Mouse (Mus musculus) stomach, embryonic 14.5 days (tissue): Measurements from ENCODE around the gene Rgs16. TPM values are rescaled to one million over a fixed set of nuclear protein-coding genes. Genes with fewer than 3 reads are reported as not detected.
A peak's percentile ranks its signal among the peaks of the same experiment; 100 is the strongest.

Experiments
- ATAC-seq: fragments of 200-750 bp; cut with Nextera tagmentation; 2 replicates; pipeline ENCODE4 v1.8.0; 2017; ENCODE audit warnings: low read depth, moderate TSS enrichment; ENCODE audit not compliant: insufficient number of reproducible peaks, insufficient read depth, low FRiP score
- H3K27ac ChIP-seq: fragments of 300-500 bp; sonication (generic); 2 replicates; pipeline ENCODE4 v1.5.1; 2014; ENCODE audit warnings: mild to moderate bottlenecking, low read length, moderate library complexity, mixed read lengths
- H3K27me3 ChIP-seq: fragments of 300-500 bp; sonication (generic); 2 replicates; pipeline ENCODE4 v1.6.1; 2014; ENCODE audit warnings: low read length, control low read depth, mixed read lengths; ENCODE audit not compliant: control insufficient read depth, insufficient read depth
- H3K36me3 ChIP-seq: fragments of 300-500 bp; sonication (generic); 2 replicates; pipeline ENCODE4 v1.6.1; 2014; ENCODE audit warnings: mild to moderate bottlenecking, control low read depth, low read length, moderate library complexity, mixed read lengths; ENCODE audit not compliant: control insufficient read depth, insufficient read depth
- H3K4me1 ChIP-seq: fragments of 300-500 bp; sonication (generic); 2 replicates; pipeline ENCODE4 v1.6.1; 2014; ENCODE audit warnings: low read length, control low read depth, mixed read lengths; ENCODE audit not compliant: control insufficient read depth, insufficient read depth
- H3K4me2 ChIP-seq: fragments of 300-500 bp; sonication (generic); replicated peaks from 2 replicates; pipeline ENCODE4 v1.6.1; 2014; ENCODE audit warnings: low read depth, low read length, control low read depth
- H3K4me3 ChIP-seq: fragments of 300-500 bp; sonication (generic); 2 replicates; pipeline ENCODE4 v1.5.1; 2014; ENCODE audit warnings: low read depth, low read length, control low read depth
- H3K9ac ChIP-seq: fragments of 300-500 bp; sonication (generic); replicated peaks from 2 replicates; pipeline ENCODE4 v1.6.1; 2014; ENCODE audit warnings: low read depth, mild to moderate bottlenecking, control low read depth, low read length, moderate library complexity, mixed read lengths
- H3K9me3 ChIP-seq: fragments of 300-500 bp; sonication (generic); 2 replicates; pipeline ENCODE4 v1.6.1; 2016; ENCODE audit warnings: low read depth, low read length, control low read depth; ENCODE audit not compliant: control insufficient read depth
- WGBS: fragments of 180-500 bp; shearing (Covaris S2); extraction: QIAGEN DNeasy Blood & Tissue Kit; methylation state at CpG from one replicate; pipeline ENCODE4 v1.1.7; 2014; 5-methylcytosine and 5-hydroxymethylcytosine counted together
- polyA plus RNA-seq: library from polyadenylated mRNA; unstranded; fragments of >200 nt; fragmentation: Nextera tagmentation; extraction: Ambion mirVana; gene quantifications from 2 replicates; pipeline ENCODE4 v1.2.1, GENCODE M21; 2014

Rgs16 gene
- polyA plus RNA-seq, 1 experiment from 2014 or later = 2.4 TPM

DNA sequence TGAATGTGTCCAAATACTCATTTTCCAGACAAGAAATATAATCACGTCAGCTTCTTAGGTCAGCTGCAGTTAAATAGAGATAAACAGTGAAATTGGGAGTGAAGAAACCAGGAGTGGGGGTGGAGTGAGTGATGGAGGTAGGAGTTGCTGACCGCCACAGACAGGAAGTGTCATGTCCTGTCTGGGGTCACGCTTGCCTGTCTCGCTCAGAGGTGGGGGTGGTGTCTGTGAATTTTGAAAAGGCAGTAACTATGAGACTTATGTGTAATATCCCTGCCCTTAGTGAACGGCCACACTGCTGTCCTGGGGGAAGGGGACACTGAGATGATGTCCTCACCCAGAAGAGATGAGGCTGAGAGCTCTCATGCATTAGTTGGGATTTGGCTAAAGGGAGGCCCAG is 30.7 kb upstream of the Rgs16 start:
- H3K27ac ChIP-seq = no peak overlapping the region
- H3K9ac ChIP-seq = no peak overlapping the region
- H3K4me3 ChIP-seq = no peak overlapping the region
- no peaks in the 10 kb centered on the region for H3K9me3 ChIP-seq
- H3K4me2 ChIP-seq = no peak overlapping the region
- 33% methylated on average over 5 of the region's 5 CpGs for WGBS
- peaks cover under 1% of the 10 kb centered on the region; the same call in 1 of the 2 replicates for H3K4me1 ChIP-seq
- no peaks in the 10 kb centered on the region for H3K27me3 ChIP-seq
- no peaks in the 10 kb centered on the region for H3K36me3 ChIP-seq
- ATAC-seq = no peak

DNA sequence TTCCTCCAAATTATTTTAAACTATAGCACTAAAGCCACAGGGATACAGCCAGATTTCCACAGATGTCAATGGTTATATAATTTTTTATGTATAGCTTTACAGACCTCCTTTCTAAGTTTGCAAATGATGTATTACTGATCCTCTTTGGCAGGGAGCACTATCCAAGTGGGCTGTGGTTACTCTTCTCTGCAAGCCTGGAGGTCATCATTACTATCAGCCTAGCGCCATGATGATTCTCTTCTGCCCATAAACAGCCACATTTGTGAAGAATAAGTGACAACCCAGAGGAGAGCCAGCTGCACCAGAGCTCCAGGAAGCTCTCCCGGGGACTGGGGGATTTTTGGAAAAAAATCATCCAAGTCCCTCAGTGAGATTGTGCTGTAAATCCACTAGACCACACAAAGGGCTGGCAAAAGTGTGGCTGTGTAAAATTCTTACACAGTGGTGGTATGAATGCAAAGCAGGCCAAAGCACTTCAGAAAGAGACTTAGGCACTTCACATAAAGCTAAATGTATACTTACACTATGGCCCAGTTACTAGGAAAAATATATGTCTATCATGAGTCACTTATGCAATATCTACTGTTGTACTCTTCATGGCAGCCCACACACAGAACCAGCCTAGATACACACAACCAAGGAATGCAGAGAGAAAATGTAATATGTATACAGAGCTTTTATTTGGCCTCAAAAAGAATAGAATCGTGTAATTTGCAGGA is 28.4 kb upstream of the Rgs16 start:
- no peak overlapping the region for H3K4me2 ChIP-seq
- no peak overlapping the region for H3K4me3 ChIP-seq
- WGBS = 47% methylated on average over 3 of the region's 3 CpGs
- no peaks in the 10 kb centered on the region for H3K4me1 ChIP-seq
- no peak overlapping the region for H3K9ac ChIP-seq
- no peak overlapping the region for H3K27ac ChIP-seq
- no peaks in the 10 kb centered on the region for H3K36me3 ChIP-seq
- H3K9me3 ChIP-seq = no peaks in the 10 kb centered on the region
- ATAC-seq = peak; percentile 37; the same call in 1 of the 2 replicates
- no peaks in the 10 kb centered on the region for H3K27me3 ChIP-seq

DNA sequence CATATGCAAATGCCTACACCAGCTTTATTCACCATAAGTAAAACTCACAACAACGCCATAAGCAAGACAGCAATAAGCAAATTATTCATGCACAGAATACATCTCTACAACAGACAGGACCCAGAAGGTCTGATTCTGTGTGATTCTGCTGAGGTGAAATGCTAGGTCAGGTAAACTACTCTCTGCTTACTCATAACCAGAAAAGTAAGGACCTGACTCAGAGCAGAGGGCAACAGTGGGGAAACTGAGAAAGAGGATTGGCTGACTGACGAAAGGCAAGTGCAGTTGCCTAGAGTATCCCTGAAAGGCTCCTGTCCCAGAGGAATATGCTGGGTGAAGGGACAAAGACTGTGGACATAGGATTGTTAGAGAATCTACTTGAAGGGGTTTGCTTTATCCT is 27.5 kb upstream of the Rgs16 start:
- Histone ChIP-seq H3K9ac (no peak overlapping the region), H3K27ac (no peak overlapping the region), H3K36me3 (no peaks in the 10 kb centered on the region), H3K4me3 (no peak overlapping the region), H3K4me1 (no peaks in the 10 kb centered on the region), H3K4me2 (no peak overlapping the region), H3K27me3 (no peaks in the 10 kb centered on the region), H3K9me3 (no peaks in the 10 kb centered on the region)
- 96% methylated on average over 2 of the region's 2 CpGs for WGBS
- no peak for ATAC-seq

DNA sequence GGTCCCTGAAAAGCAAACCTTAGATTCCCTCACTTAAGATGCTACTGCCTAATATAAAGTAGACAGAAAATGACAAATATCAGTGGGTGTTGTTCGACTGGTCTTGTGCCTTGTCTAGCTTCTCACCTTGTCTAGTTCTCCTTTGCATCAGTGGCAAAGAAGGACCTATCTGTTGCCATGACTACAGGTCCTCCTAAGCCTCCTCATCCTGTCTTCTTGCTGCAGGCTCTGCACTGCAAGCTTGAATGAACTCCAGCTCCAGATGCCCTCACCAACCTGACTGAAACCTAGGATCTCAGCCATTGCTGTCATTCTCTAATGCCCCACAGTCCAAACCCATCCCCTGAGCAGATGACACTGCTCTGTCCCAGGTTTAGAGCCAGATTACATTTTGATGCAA is 22.2 kb upstream of the Rgs16 start:
- Histone ChIP-seq H3K9ac (no peak overlapping the region), H3K4me2 (no peak overlapping the region), H3K9me3 (no peaks in the 10 kb centered on the region), H3K4me1 (no peaks in the 10 kb centered on the region), H3K27ac (no peak overlapping the region), H3K4me3 (no peak overlapping the region), H3K36me3 (no peaks in the 10 kb centered on the region), H3K27me3 (no peaks in the 10 kb centered on the region)
- WGBS = 86% methylated on average over 1 of the region's 1 CpGs
- no peak for ATAC-seq

DNA sequence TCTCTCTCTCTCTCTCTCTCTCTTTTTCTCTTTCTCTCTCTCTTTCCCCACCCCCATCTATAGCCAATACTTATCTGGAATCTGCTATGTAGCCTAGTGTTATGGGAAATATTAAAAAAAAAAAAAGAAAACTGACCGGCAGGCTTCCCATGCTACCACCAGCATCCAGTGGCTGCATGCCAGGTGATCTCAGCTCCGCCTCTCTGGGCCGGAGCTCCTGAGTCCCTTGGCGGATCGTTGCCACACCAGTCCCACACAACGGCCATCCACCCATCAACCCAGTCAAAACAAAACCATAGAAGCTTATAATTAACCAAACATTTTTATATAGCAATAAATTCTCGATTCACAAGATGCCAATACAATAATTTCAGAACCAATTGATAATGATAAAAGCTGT is 19.2 kb upstream of the Rgs16 start:
- Histone ChIP-seq H3K36me3 (no peaks in the 10 kb centered on the region), H3K4me3 (no peak overlapping the region), H3K9ac (no peak overlapping the region), H3K4me1 (no peaks in the 10 kb centered on the region), H3K27me3 (no peaks in the 10 kb centered on the region), H3K27ac (no peak overlapping the region), H3K4me2 (no peak overlapping the region), H3K9me3 (no peaks in the 10 kb centered on the region)
- ATAC-seq = no peak
- 79% methylated on average over 7 of the region's 7 CpGs for WGBS

DNA sequence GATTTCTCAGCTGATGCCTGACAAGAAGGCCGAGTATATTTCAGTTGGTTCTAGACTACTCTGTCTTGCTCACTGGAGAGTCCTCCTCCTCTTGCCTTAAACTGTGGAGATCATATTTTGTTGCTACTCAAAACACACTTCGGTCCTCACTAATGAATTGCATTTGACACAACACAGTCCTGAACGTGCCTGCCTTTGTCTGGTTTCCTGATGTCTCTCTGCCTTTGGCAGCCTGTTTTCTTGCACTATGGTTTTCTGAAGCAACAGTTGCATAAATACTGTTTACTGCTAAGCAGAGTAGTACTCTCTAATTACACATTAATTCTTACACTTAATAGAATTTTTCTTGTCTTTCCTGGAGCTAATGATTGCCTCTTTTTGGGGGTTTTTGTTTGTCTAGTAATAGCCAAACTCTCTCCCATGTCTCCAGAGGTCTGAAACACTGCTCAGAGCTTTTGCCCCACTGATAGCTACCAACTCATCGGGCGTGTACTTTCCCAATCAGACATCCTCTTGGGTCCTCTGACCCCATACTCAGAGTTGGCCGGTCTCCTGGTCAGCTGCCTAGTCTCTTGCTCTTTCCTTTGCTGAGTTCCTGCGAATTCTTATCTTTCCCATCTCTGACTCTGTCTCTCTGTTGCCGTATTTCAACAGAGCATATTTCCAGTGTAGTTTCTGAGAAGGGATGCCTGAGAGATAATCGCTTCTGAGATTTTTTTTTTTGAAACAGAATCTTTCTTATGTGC is 18.4 kb upstream of the Rgs16 start:
- no peak overlapping the region for H3K27ac ChIP-seq

GRCm38 (mm10) chr1:153723426-153723825 is 16.7 kb upstream of the Rgs16 start:
- no peak for ATAC-seq
- H3K27ac ChIP-seq = no peak overlapping the region
- H3K9ac ChIP-seq = no peak overlapping the region
- 73% methylated on average over 9 of the region's 9 CpGs for whole genome bisulfite sequencing
- H3K4me1 ChIP-seq = no peaks in the 10 kb centered on the region
- H3K4me2 ChIP-seq = no peak overlapping the region
- H3K27me3 ChIP-seq = no peaks in the 10 kb centered on the region
- no peak overlapping the region for H3K4me3 ChIP-seq
- H3K36me3 ChIP-seq = no peaks in the 10 kb centered on the region
- no peaks in the 10 kb centered on the region for H3K9me3 ChIP-seq

More for the DNA sequence above, 18.4 kb upstream of the Rgs16 start:
- Histone ChIP-seq H3K27me3 (no peaks in the 10 kb centered on the region), H3K4me3 (no peak overlapping the region), H3K9me3 (no peaks in the 10 kb centered on the region), H3K4me2 (no peak overlapping the region), H3K4me1 (no peaks in the 10 kb centered on the region), H3K36me3 (no peaks in the 10 kb centered on the region), H3K9ac (no peak overlapping the region)
- ATAC-seq = no peak
- 88% methylated on average over 9 of the region's 9 CpGs for WGBS

GRCm38 (mm10) chr1:153726636-153727035 is 13.5 kb upstream of the Rgs16 start:
- Histone ChIP-seq H3K4me2 (no peak overlapping the region), H3K9me3 (no peaks in the 10 kb centered on the region), H3K4me1 (no peaks in the 10 kb centered on the region), H3K4me3 (no peak overlapping the region), H3K27me3 (no peaks in the 10 kb centered on the region), H3K36me3 (no peaks in the 10 kb centered on the region), H3K27ac (no peak overlapping the region), H3K9ac (no peak overlapping the region)
- ATAC-seq = no peak
- 85% methylated on average over 16 of the region's 16 CpGs for WGBS
